Mouse (Mus musculus) hematopoietic stem cell, adult 5-6 weeks (primary cell): ENCODE results near the gene Shb. TPM values are rescaled to one million over a fixed set of nuclear protein-coding genes. Genes with fewer than 3 reads are reported as not detected.

Experiments
- ATAC-seq, 2 experiments: fragments of 125-278 bp in 1 of 2; replicated peaks in 1 of 2; 2 replicates each; pipeline ENCODE4 v1.8.0; 2016 to 2017; ENCODE audit warnings: inconsistent platforms in 2 of 2, mild to moderate bottlenecking in 2 of 2, moderate number of reproducible peaks in 2 of 2, low read depth in 1 of 2, moderate TSS enrichment in 1 of 2; ENCODE audit not compliant: low FRiP score in 2 of 2, poor library complexity in 2 of 2, severe bottlenecking in 2 of 2, insufficient read depth in 1 of 2, low TSS enrichment in 1 of 2
- total RNA-seq: library from RNA; stranded (forward); fragments of 172-1452, 232-1000 nt; gene quantifications from 2 replicates; pipeline ENCODE4 v1.2.3, GENCODE M21; 2017

Shb gene
- total RNA-seq, 1 experiment from 2014 or later: 4.5 TPM

GRCm38 (mm10) chr4:45513791-45514293 is 18.4 kb downstream of the Shb start:
- peak; percentile 51 to 54 for ATAC-seq

GRCm38 (mm10) chr4:45513340-45513739 is 18.9 kb downstream of the Shb start:
- ATAC-seq: 0 out of 4 replicates have a peak, but pooled peaks of 1 of the 2 experiments have one; percentile 17

DNA sequence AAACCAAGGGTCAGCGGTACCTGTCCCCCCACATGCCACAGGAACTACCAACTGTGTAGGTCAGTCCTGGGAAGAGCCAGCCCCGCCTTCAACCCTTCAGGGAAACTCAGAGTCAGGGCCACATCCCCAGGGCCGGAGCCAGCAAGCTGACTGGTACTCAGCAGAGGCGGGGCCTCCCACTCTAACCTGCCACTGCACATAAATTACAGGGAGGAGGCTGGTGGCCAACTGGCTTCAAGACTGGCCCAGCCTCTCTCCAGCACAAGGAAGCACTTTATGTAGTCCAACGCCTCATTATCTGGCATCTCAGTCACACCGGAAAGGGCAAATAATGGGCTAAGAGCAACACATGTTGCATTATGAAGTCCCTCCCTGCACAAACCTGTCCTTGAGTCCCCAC is 22.1 kb downstream of the Shb start:
- peak; percentile 62 to 63 for ATAC-seq

DNA sequence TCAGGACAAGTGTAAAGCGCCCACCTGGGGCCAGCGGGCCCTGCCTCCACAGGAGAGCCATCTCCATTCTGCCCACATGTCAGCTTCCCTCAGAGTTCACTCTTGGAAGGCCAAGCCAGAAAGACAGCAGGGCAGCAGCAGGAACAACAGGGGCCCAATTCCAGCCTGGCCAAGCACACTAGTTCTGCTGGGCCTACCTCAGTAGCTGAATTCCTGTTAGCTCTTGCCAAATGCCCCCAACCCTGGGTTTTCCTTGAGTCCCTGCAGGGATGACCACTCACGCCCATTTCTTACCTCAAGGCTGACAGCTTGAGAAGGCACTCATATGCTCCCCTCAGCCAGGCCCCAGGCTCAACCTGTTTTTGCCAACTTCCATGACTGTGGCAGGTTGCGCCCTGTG is 22.9 kb downstream of the Shb start:
- ATAC-seq: no peak

- ATAC-seq: no peak
These were observed 23.8 kb downstream of the Shb start for GRCm38 (mm10) chr4:45508469-45508868.

DNA sequence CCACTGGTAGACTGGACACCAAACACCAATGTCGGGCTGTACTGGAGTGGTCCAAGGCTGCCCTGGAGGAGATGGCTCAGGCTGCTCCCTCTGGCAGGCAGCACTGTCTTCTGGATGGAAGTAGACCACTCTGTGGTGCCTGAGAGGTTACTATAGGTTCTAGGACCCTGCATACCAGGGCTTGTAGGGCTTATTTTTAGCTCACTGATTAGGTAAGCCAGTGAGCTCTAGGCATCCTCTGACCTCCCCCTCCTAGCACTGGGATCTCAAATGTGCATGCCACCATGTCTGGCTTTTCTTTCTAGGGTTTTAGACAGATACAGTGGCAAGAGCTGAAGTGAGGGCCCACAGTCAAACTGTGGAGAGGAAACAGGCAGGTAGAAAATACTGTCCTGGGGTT is 24.8 kb downstream of the Shb start:
- ATAC-seq: no peak

DNA sequence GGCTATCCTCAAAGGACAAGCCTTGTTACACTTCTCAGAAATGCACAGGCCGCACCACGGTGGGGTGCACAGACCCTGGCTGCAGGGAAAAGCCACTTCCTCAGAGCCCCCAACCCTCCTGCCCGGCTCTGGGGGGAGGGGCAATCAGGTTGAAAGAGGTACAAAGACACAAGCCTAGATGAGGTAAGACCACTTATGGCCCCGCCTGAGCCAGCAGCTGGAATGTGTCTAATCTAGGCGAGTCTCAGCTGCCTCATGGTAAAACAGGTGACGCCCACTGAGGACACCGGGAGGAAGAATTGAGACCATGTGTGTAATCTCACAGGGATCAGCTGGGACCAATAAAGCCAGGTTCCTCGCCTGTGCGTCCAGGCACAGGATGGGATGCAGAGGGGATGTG is 25.2 kb downstream of the Shb start:
- ATAC-seq: no peak

GRCm38 (mm10) chr4:45506613-45507012 is 25.7 kb downstream of the Shb start:
- ATAC-seq: no peak

GRCm38 (mm10) chr4:45505671-45506070 is 26.6 kb downstream of the Shb start:
- ATAC-seq: no peak

DNA sequence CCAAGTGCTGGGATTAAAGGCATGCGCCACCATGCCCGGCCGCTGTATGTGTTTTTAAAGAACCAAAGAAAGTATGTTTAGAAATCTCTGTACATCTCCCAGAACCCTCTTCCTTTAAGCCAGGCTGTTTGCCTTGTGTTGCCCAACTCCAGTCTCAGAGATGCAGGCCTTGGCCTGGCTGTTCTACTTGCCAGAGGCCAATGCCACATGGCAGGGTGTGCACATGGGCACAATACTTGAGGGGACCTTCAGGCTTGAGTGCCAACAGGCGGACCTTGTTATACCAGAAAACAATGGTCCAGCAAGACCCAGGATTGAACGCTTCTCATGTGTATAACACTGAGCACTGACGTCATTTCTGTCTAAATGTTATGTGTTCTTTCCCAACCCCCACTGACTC is 27.1 kb downstream of the Shb start:
- no peak for ATAC-seq

GRCm38 (mm10) chr4:45503816-45504215 is 28.5 kb downstream of the Shb start:
- ATAC-seq: no peak

- no peak for ATAC-seq
These were observed 28.9 kb downstream of the Shb start for GRCm38 (mm10) chr4:45503380-45503779.

DNA sequence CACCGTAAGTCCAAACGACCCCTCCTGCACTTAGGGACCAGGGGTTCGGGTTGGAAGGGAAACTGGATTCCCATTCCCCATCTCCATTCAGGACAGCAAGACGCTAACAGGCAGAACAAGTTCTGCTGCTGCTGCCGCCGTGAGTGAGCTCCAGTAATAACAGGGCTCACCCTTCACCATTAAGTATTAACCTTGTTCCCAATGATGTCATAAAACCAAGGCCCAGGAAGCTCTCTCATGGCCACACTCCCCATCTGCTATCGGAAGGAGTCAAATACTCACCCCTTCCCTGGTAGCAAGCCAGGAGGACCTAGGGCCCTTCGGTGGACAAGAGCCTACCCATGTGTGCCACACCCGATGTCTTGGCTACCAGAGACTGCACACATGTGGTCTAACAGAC is 30.3 kb downstream of the Shb start:
- no peak for ATAC-seq

DNA sequence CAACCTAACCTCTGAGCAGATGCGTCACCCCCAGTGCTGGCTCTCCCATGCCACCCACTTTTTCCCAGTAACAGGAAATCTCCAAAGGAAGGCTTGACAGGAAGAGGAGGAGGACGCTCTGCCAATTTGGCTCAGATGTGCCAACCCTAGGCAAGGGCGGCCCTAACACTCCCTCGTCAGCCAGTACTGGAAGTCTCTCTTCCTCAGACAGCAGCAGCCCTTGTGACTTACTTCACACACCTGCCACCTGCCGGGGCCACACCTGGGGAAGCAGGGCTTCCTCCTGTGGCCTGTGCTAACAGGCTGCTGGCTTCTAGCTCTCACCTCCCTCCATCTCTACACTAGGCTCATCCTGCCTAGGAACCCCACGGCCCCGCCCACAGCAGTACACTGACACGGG is 31.9 kb downstream of the Shb start:
- ATAC-seq: no peak

GRCm38 (mm10) chr4:45499556-45499955 is 32.7 kb downstream of the Shb start:
- no peak for ATAC-seq

GRCm38 (mm10) chr4:45499081-45499480 is 33.2 kb downstream of the Shb start:
- ATAC-seq: no peak

GRCm38 (mm10) chr4:45498345-45498744 is 33.9 kb downstream of the Shb start:
- ATAC-seq: no peak

- ATAC-seq: no peak
These were observed 35.0 kb downstream of the Shb start for GRCm38 (mm10) chr4:45497282-45497681.

DNA sequence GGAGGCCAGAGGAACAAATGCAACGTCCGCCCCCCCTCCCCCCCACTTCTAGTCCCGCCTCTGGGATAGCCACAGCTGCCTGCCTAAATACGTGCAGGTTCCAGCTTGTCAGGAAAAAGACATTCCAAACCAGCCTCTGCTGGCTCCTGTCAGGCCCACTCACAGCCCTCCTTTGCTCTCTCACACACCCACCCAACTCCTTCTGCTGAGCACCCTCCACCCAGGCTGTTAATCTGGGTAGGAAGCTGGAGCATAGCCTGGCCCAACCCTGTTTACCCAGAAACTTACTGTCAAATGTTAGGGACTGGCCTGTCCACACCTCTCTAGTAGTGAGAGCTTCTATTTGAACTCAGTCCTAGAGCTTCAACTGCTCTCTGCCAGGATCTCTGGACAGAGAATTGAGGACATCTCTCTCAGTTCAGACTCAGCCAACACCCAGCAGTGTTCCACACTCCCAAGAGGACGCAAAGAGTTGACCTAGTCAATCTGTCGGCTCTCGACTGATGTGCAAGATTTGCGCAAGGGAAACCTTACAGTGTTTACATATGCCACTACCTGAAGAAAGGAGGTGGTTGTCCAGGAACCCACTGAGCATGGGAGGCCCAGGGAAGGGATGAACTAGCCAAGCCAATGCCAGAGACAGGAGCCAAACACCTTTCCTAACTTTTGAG is 36.6 kb downstream of the Shb start:
- no peak for ATAC-seq
